Mouse (Mus musculus) common myeloid progenitor, adult 5-6 weeks (primary cell): Measurements from ENCODE around the gene Rhobtb3. TPM values are rescaled to one million over a fixed set of nuclear protein-coding genes. Genes with fewer than 3 reads are reported as not detected.

Experiments used
- ATAC-seq: replicated peaks from 2 replicates; pipeline ENCODE4 v1.8.0; 2016; ENCODE audit warnings: low read depth, mild to moderate bottlenecking, moderate TSS enrichment, inconsistent platforms; ENCODE audit not compliant: poor library complexity, severe bottlenecking
- total RNA-seq: library from RNA; stranded (forward); fragments of 200-1000, 187-1606 nt; gene quantifications from 2 replicates; pipeline ENCODE4 v1.2.3, GENCODE M21; 2017

Rhobtb3 gene
- total RNA-seq, 1 experiment from 2014 or later = 33.7 TPM

- no peak for ATAC-seq
Measured at GRCm38 (mm10) chr13:75859264-75859844, 84.4 kb downstream of the Rhobtb3 start.

DNA sequence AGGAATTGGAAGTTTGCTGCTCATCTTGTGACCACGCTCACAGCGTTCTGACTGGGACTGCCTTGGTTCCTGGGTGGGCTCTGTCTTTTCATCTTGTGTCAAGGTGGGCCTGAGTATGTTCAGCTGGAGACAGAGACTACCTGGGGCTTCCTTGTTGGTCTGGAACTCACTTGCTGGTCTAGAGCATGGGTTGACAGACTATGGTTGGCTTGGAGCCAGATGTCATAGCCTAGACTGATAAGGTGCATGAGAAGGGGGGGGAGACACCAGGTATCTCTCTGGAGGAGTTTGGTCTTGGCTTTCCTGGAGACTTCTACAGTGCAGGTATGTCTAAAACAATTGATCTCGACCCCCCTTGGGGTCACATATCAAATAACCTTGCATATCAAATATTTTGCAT lies 90.6 kb downstream of the Rhobtb3 start:
- ATAC-seq = no peak

GRCm38 (mm10) chr13:75852027-75852426 lies 91.7 kb downstream of the Rhobtb3 start:
- no peak for ATAC-seq

DNA sequence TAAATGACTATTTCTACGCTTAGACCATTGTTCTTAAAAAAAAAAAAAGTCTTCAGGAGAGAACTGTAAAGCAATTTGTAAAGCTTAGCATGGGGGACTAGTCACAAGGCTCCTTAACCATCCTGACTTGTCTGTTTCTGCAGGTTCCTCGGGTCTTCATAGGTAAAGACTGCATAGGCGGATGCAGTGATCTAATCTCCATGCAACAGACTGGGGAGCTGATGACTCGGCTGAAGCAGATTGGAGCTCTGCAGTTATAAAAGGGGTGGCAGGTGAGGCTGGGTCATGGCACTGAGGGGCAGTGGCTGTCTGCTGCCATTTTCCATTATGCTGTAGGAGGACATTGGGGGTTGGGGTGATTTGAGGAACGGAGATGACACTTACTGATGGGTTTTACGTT lies 96.7 kb downstream of the Rhobtb3 start:
- ATAC-seq = no peak

GRCm38 (mm10) chr13:75845519-75846166 lies 98.1 kb downstream of the Rhobtb3 start:
- peak; percentile 41 for ATAC-seq

GRCm38 (mm10) chr13:75844833-75845518 lies 98.7 kb downstream of the Rhobtb3 start:
- ATAC-seq = no peak

GRCm38 (mm10) chr13:75843993-75844683 lies 99.6 kb downstream of the Rhobtb3 start:
- 0 out of 2 replicates have a peak, but pooled peaks have one; percentile 6 for ATAC-seq

DNA sequence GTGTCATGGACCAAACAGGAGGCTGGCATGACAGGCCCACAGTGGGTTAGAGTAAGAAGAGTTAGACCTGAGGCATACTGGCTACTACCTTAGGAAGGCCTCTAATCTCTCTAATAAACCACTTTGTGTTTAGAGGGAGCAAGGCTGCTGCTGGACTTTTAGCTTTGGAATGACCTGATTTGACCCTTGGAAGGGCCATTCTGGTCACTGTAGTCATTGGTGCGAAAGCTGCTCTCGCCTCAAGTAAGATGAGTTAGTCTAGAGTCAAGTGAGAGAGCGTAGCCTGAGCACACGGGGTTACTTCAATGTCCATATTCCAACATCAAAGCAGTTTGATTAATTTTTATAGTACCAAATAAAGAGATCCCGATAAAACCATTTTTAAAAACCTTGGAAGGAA lies 100.4 kb downstream of the Rhobtb3 start:
- ATAC-seq = no peak

DNA sequence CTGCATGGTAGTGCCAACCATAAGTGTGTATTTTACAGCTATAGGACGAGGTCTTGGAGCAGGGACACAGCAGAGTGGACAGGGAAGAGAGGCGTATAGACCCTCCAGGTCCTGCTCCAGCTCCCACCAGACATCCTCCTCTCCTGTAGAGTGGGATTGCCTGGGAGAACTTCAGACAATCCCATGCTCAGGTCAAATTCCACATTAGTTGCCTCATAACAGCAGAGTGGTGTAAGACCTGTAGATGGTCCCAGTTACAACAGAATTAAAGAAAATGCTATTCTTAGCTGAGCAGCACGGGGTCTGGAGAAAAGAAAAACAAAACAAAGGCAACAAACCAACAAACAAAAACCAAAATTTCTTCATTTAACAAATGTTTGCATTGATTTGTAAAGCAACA lies 101.8 kb downstream of the Rhobtb3 start:
- no peak for ATAC-seq

DNA sequence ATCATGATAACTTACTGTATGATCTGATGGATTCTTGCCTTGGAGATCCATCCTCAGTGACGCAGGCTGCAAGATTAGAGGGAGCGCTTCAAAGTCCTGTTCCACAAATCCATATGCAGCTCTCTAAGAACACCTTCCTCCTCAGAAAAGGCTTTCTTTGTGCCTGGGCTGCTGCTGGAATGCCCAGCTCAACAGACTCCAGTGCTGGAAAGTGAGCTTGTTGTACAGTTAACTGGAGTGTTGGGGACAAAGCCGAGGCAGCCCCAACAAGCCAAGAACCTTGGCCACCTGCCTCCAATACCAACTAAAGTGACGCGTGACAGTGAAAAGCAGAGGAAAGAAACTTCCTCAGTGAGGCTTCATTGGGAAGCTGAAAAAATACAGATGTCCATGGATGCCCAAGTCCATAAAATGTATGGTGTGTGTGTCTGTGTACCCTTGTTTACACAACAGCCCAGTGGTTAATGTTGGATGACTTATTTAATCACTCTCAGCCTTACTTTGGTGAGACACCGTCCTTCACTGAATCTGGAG lies 102.9 kb downstream of the Rhobtb3 start:
- ATAC-seq = no peak

GRCm38 (mm10) chr13:75839719-75840481 lies 103.8 kb downstream of the Rhobtb3 start, which contains the start of gene Glrx:
Gene Glrx (plus strand): TSS chr13:75839868.
- peak; percentile 89 for ATAC-seq

DNA sequence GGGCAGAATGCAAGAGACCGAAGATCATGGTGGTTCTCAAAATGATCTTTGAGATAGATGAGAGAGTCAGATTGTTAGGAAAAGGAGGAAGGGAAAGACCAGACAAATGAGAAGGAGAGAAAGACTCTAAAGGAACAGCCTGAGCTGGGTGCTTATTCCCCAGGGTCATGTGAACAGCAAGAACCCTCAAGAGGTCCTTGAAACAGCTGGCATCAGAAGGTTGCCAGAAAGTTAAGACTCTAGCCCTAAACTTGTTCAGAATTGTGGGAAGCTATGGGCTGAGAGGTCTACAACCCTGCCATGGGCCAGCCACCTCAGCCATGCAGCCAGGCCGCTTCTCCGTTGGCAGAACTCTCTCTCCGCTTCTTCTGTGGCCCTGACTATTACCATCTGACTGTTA lies 105.2 kb downstream of the Rhobtb3 start:
- no peak for ATAC-seq

- ATAC-seq = no peak
Measured at GRCm38 (mm10) chr13:75835461-75835860, 108.3 kb downstream of the Rhobtb3 start.

GRCm38 (mm10) chr13:75833499-75833898 lies 110.2 kb downstream of the Rhobtb3 start:
- no peak for ATAC-seq

GRCm38 (mm10) chr13:75832697-75833096 lies 111.0 kb downstream of the Rhobtb3 start:
- ATAC-seq = peak; percentile 29; the same call in 1 of the 2 replicates

GRCm38 (mm10) chr13:75831710-75832109 lies 112.0 kb downstream of the Rhobtb3 start:
- ATAC-seq = no peak

GRCm38 (mm10) chr13:75830708-75831107 lies 113.0 kb downstream of the Rhobtb3 start:
- no peak for ATAC-seq

GRCm38 (mm10) chr13:75825388-75825787 lies 118.3 kb downstream of the Rhobtb3 start:
- ATAC-seq = peak; percentile 82

DNA sequence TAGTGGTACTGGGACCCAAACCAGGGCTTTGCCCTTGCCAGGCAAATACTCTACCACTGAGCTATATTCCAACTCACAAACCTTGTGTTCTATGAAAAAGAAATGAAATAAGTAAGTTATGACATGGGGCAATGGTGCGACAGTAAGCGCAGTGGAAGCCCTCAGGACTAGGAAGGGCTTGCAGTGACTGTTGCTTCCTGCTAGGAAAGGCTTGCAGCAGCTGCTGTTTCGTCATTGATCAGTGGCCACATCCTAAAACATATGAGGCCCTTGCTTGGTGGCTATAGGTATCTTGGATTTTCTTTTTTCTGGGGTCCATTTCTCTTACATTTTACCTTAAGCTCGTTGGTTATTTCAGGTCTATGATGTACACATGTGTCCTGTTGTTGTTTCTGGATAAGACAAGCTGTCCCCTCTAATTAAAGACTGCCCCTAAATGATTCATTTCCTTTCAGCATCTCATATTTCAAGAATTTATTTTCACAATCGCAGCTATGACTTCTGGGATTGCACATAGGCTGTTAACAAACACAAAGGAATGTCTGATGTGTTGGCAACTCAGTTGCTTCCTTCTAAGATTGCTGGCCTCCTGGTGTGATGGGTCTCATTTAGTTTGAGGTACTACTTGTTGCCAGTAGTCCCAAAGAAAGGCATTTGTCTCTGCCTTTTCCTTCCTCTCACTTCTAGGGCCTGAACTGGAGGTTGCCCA lies 119.0 kb downstream of the Rhobtb3 start:
- ATAC-seq = peak; percentile 78
